Mouse (Mus musculus) lung, adult 2 months (tissue): ENCODE measurements around the gene Arid5b.

Experiments used
- CTCF ChIP-seq: fragments of 200-500 bp; IDR thresholded peaks from 2 replicates; pipeline ENCODE4 v1.5.1; 2011; ENCODE audit warnings: mild to moderate bottlenecking, low read length, control low read depth; ENCODE audit not compliant: insufficient read depth
- POLR2A ChIP-seq: fragments of 200-500 bp; IDR thresholded peaks from 2 replicates; pipeline ENCODE4 v1.6.1; 2011; ENCODE audit warnings: low read depth, mild to moderate bottlenecking, control low read depth, low read length, borderline replicate concordance; ENCODE audit errors: extremely low read depth

DNA sequence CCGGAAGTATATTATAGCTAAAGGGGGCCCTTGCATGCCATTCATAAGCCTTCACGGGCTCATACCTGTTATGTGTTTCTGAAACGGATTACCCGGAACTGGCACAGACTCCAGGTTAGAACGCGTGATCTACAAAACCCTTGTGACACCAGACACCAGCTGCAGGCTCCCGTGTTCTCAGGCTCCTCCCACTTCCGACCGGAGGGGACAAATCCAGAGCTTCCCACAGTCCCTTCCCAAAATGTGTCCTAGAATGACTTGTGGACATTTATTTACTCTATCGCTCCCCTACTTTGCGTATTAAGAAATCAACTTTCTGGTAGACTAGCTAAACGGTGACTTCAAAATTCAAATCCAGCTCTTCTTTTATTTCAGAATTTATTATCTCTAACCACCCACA, 204.2 kb downstream of the Arid5b start:
- TF ChIP-seq CTCF (no peak), POLR2A (no peak)
